Mouse (Mus musculus) MEL (cell line): ENCODE measurements at regions not wholly inside any gene's neighbourhood (a gene's known extent, or its start where the extent isn't known, plus 50 kb on each side); places are given as distances from the start of the nearest gene placed in this dataset.

Experiments used
- BHLHE40 ChIP-seq: IDR thresholded peaks from 2 replicates; pipeline ENCODE4 v1.6.1; 2012; ENCODE audit warnings: low read depth, mild to moderate bottlenecking, inconsistent platforms, low read length, improper control_type of control experiment, borderline replicate concordance
- CTCF ChIP-seq, 3 experiments: IDR thresholded peaks in 2 of 3; conservative IDR thresholded peaks in 1 of 3; 2 replicates each; pipeline ENCODE4 v1.5.1; 2011 to 2012; ENCODE audit warnings: low read length in 3 of 3, low read depth in 2 of 3, mild to moderate bottlenecking in 2 of 3, improper control_type of control experiment in 1 of 3, inconsistent platforms in 1 of 3, mixed read lengths in 1 of 3, moderate library complexity in 1 of 3; ENCODE audit not compliant: control insufficient read depth in 1 of 3, insufficient read depth in 1 of 3, poor library complexity in 1 of 3, severe bottlenecking in 1 of 3
- MAZ ChIP-seq: IDR thresholded peaks from 2 replicates; pipeline ENCODE4 v1.6.1; 2012; ENCODE audit warnings: low read depth, mild to moderate bottlenecking, inconsistent platforms, low read length, improper control_type of control experiment
- USF2 ChIP-seq, 2 experiments: IDR thresholded peaks; 2 replicates each; pipeline ENCODE4 v1.6.1; 2011 to 2012; ENCODE audit warnings: improper control_type of control experiment in 2 of 2, low read length in 2 of 2, borderline replicate concordance in 1 of 2, inconsistent platforms in 1 of 2, low read depth in 1 of 2, mild to moderate bottlenecking in 1 of 2; ENCODE audit not compliant: insufficient read depth in 1 of 2

GRCm38 (mm10) chr9:63809901-63810587 lies 52.2 kb upstream of the Smad3 start:
- TF ChIP-seq CTCF (IDR thresholded peaks at IDR 0.05 in 2 of 3, conservative IDR thresholded peaks at IDR 0.05 in 1 of 3; ENCODE audit: control insufficient read depth in 1 of 3, insufficient read depth in 1 of 3, low read depth in 2 of 3, low read length in 3 of 3, poor library complexity in 1 of 3, severe bottlenecking in 1 of 3) (no peak), MAZ (no peak), USF2 (IDR thresholded peaks at IDR 0.05; ENCODE audit: borderline replicate concordance in 1 of 2, insufficient read depth in 1 of 2, low read depth in 1 of 2, low read length in 2 of 2) (no peak), BHLHE40 (no peak)
